Mouse (Mus musculus): ENCODE results near the gene Slc35f5. TPM values are rescaled to one million over a fixed set of nuclear protein-coding genes. Genes with fewer than 3 reads are reported as not detected.
"Not testable (repeated sequence)": the region's sequence is repeated elsewhere in the genome, so short reads cannot be mapped to it uniquely, and the experiment has no call there.

Slc35f5 gene
- polyA plus RNA-seq (2017; shearing (Covaris generic)) = 1 to 10 TPM in 2 of 3 experiments, under 1 TPM in 1; 0.89 to 1.9 (median 1.5) TPM

- ATAC-seq = peak; percentile 86
Measured at GRCm38 (mm10) chr1:125560259-125561192, at the start of gene Slc35f5. Slc35f5 (plus strand) TSS chr1:125560595.

DNA sequence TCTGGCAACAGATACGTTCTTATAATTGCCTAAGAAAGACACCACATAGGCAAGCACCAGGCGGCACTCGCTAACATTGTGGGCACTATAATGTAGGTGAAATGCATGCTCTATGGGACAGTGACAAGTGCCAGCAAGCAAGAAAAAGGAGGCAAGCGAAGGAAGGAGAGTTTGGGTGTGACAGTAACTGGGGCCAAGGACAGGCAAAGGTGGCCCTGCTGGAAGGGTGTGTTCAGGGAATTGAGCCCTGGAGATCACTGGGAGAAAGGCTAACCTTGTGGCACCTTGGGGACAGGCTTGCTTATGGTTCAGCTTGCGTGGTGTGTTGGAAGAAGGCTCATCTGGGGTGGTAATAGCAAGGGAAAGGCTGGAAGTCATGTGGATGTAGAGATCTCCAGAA, 45.7 kb upstream of the Slc35f5 start:
- ATAC-seq = no peak

GRCm38 (mm10) chr1:125516910-125517659, 43.3 kb upstream of the Slc35f5 start:
- no peak for ATAC-seq

DNA sequence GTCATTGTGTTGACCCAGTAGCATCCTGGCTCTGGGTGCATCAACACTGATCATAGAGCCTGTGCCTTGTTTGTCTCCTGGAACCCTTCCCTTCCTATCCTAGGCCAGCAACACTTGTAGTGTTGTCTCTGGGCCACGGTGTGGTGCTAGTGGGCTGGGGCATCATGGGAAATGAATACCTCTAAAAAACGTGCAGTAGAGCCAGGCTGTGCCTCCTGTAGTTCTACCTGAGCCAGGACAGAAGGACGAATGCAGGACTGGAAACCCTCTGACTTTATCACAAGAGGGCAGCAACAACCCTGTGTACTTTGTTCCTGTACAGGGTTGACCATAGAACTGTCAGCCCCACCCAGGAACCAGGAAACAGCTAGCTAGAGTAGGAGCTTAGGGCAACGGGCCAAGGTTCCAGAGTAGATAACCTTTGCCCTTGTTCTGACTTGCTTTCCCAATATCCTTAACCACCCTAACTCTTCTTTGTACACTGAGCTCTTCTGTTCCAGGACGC, 41.2 kb upstream of the Slc35f5 start:
- ATAC-seq = peak; percentile 54

- peak; percentile 10 for ATAC-seq
Measured at GRCm38 (mm10) chr1:125525965-125526665, 34.3 kb upstream of the Slc35f5 start.

DNA sequence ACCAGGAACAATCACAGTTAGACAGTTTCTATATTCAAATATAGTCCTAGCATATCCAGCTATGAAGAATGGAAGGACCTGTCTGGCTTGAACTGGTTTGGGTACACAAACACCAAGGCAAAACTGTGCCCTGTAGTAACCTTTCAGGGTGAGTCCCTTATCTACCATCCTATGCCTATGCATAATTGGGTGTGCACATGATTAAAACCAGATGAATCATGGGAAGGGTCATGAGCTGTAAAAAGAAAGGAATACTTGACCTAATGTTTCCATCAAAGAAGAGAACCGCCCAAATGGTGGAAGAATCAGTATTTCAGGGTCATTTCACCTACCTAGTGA, 33.8 kb upstream of the Slc35f5 start:
- ATAC-seq = no peak

DNA sequence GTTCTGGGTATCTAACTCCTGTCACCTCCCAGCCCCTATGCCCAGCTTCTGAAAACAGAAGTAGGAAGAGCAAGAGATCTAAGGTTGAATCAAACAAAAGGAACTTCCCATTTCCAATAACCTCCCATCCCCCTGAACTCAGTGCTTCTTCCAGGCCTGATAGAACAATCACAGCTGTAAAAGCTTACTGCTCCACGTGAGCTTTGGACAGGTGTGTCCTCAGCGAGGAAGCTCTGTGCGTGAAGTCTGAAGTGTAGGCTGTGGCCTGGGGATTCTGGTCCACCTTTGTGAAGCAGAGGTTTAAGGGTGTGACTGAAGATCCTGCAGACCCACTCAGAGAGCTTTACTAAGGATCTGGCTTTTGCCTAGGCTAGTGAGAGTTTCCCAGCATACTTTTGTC, 33.0 kb upstream of the Slc35f5 start:
- no peak for ATAC-seq

- not testable (repeated sequence) for ATAC-seq
Measured at GRCm38 (mm10) chr1:125533180-125533912, 27.0 kb upstream of the Slc35f5 start.

- ATAC-seq = no peak
Measured at GRCm38 (mm10) chr1:125537131-125537530, 23.3 kb upstream of the Slc35f5 start.

DNA sequence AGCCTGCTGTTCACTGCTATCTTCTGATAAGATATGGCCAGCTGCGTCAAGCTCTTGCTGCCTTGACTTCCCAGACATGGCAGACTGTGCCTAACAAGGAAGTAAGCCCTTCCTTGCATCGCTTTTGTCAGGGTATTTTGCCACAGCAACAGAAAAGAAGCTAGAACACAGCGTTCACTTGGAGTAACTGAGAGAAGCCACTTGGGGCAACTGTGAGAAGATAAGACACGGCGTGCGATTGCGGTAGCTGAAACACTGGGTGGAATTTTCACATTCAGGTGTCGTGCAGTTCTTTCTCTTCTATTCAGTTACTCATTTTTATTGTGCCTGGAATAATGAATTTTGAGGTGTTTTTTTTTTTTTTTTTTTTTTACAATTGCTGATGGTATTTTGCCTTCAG, 22.6 kb upstream of the Slc35f5 start:
- no peak for ATAC-seq

- no peak for ATAC-seq
Measured at GRCm38 (mm10) chr1:125539312-125539711, 21.1 kb upstream of the Slc35f5 start.

GRCm38 (mm10) chr1:125542008-125542999, 18.1 kb upstream of the Slc35f5 start:
- ATAC-seq = no peak

- ATAC-seq = no peak
Measured at GRCm38 (mm10) chr1:125549872-125550271, 10.5 kb upstream of the Slc35f5 start.

DNA sequence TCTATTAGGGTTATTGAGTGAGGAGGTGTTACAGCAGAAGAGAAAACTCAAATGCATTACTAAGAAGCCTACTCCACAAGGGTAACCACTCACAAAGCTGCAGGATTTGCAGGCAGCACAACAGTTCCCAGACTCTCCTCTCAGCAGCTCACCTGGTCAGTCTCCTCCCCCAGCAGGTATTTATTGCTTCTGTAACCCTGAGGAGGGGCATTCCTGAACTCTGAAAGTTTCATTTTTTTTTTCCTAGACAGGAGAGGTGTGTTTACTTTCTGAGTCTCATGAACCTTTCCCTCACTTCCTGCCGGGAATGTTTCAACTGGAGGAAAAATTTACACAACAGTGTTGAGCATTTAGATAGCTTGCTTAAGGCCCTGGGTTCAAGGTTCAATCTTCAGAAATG, 10.0 kb upstream of the Slc35f5 start:
- no peak for ATAC-seq

GRCm38 (mm10) chr1:125551564-125551963, 8.8 kb upstream of the Slc35f5 start:
- no peak for ATAC-seq

- no peak for ATAC-seq
Measured at GRCm38 (mm10) chr1:125559261-125559660, 1.1 kb upstream of the Slc35f5 start.

- no peak for ATAC-seq
Measured at GRCm38 (mm10) chr1:125559721-125560120, 674 bp upstream of the Slc35f5 start.

DNA sequence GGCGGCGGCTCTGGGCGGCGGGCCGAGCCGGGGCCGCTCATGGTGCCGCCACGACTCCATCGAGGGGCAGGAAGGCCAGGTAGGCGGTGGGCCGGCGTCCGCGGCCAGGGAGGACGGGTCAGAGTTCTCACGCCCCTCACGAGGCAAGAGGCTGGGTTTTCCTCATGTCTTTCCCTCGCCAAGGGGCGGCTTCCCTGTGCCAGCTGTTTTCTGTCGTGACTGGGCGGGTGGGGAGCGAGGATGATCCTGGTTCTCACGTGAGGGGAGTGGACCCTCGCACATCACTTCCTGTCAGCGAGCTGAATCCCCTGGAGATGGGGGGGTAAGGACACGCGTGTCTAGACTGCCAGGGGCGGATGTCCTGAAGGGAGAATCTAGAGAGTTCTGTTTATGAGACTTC, 811 bp downstream of the Slc35f5 start:
- ATAC-seq = peak; percentile 7

DNA sequence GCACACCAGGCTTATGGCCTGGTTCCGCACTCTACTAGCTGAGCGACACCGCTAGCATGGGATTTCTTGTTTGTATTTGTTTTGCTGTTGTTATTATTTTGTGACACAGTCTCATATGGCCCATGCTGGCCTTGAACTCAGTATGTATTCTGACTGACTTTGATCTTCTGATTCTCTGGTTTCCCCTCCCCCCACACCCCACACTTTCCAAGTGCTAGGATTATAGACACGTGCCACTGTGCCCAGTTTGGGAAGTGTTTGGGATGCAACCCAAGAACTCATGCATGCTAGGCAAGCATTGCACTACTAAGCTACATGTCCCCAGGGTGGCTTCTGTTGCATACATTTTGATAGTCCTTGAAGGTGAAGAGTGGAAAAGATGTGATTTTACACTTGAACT, 1.4 kb downstream of the Slc35f5 start:
- ATAC-seq = no peak

DNA sequence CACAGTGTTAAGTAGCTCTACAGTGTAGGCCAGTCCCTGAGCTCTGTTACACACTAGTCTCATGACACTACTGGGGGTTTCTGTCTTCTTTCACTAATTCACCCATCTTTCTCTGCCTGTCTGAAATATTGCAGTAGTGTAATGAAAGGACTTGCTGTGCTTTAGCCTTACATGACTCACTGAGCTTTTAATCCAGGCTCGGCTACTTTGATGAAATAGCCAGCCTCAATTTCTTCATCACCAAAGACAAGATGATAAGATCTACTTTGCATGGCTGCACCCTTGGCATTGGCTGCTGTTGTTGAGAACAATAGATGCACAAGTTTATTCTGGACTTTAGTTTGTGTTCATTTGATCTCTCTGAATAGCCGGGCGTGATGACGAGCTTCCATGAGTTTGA, 7.7 kb downstream of the Slc35f5 start:
- no peak for ATAC-seq

DNA sequence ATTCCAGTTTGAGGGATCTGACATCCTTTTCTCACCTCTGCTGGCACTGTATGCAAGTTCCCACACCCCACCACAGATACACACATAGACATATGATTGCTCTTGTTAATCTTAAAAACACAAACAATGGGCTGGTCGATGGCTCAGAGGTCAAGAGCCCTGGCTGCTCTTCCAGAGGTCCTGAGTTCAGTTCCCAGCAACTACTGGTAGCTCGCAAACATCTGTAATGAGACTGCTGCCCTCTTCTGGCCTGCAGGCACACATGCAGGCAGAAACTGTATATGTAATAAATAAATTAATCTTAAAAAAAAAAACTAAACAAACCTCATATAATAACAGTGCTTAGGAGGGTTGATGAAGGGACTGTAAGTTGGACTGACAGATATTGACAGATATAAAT, 13.8 kb downstream of the Slc35f5 start:
- peak; percentile 71 for ATAC-seq

All from inflammation-experienced regulatory T-cells, adult 6 months (primary cell).